Mouse (Mus musculus) CH12.LX (cell line): ENCODE measurements around the gene Ush2a. TPM values are rescaled to one million over a fixed set of nuclear protein-coding genes. Genes with fewer than 3 reads are reported as not detected.

Source experiments
- DNase-seq: peaks from one replicate; pipeline ENCODE4 v3.0.0-alpha.2; 2013; ENCODE audit errors: extremely low read depth
- H3K27ac ChIP-seq: 2 replicates; pipeline ENCODE4 v1.5.1; 2012; ENCODE audit warnings: low read depth, mild to moderate bottlenecking, control low read depth, moderate library complexity; ENCODE audit not compliant: insufficient read depth
- H3K27me3 ChIP-seq: replicated peaks from 2 replicates; pipeline ENCODE3; 2012; ENCODE audit warnings: inconsistent platforms
- H3K36me3 ChIP-seq, 2 experiments: replicated peaks in 1 of 2; 2 replicates each; pipeline versions ENCODE3 to v1.6.1; 2012; ENCODE audit warnings: inconsistent platforms in 1 of 2, low read length in 1 of 2, mild to moderate bottlenecking in 1 of 2, mixed read lengths in 1 of 2, moderate library complexity in 1 of 2; ENCODE audit not compliant: control insufficient read depth in 1 of 2, insufficient read depth in 1 of 2
- H3K4me1 ChIP-seq, 2 experiments: 2 replicates each; pipeline ENCODE4 v1.6.1; 2012; ENCODE audit warnings: inconsistent platforms in 1 of 2, moderate library complexity in 1 of 2; ENCODE audit not compliant: insufficient read depth in 2 of 2, control insufficient read depth in 1 of 2
- H3K4me2 ChIP-seq: 2 replicates; pipeline ENCODE4 v1.6.1; 2012; ENCODE audit warnings: low read depth, mild to moderate bottlenecking, control low read depth; ENCODE audit not compliant: poor library complexity, insufficient read depth, severe bottlenecking
- H3K4me3 ChIP-seq, 3 experiments: fragments of 150-350 bp in 1 of 3; sonication (generic) in 1 of 3; replicated peaks in 1 of 3; 2 replicates each; pipeline versions ENCODE3 to v1.5.1; 2011 to 2012; ENCODE audit warnings: low read depth in 2 of 3, low read length in 2 of 3, mild to moderate bottlenecking in 2 of 3, moderate library complexity in 2 of 3, control low read depth in 1 of 3, improper control_type of control experiment in 1 of 3, inconsistent platforms in 1 of 3, mixed read lengths in 1 of 3; ENCODE audit not compliant: poor library complexity in 1 of 3
- H3K79me2 ChIP-seq: replicated peaks from 2 replicates; pipeline ENCODE4 v1.6.1; 2012; ENCODE audit warnings: mild to moderate bottlenecking, moderate library complexity; ENCODE audit not compliant: control insufficient read depth, poor library complexity, insufficient read depth, severe bottlenecking; ENCODE audit errors: extremely low read depth
- H3K9ac ChIP-seq: 2 replicates; pipeline ENCODE4 v1.6.1; 2012; ENCODE audit warnings: low read depth, mild to moderate bottlenecking, control low read depth, moderate library complexity; ENCODE audit not compliant: insufficient read depth
- H3K9me3 ChIP-seq: replicated peaks from 2 replicates; pipeline ENCODE3; 2012; ENCODE audit warnings: low read length, inconsistent platforms, mixed read lengths
- BHLHE40 ChIP-seq: IDR thresholded peaks from 2 replicates; pipeline ENCODE4 v1.6.1; 2011; ENCODE audit warnings: mild to moderate bottlenecking, low read depth, low read length, improper control_type of control experiment
- CHD1 ChIP-seq: IDR thresholded peaks from 2 replicates; pipeline ENCODE4 v1.6.1; 2012; ENCODE audit warnings: low read depth, low read length, improper control_type of control experiment, inconsistent platforms
- ELF1 ChIP-seq: IDR thresholded peaks from 2 replicates; pipeline ENCODE4 v1.6.1; 2014; ENCODE audit warnings: low read depth, mild to moderate bottlenecking, inconsistent platforms, low read length, improper control_type of control experiment
- EP300 ChIP-seq: IDR thresholded peaks from 2 replicates; pipeline ENCODE4 v1.6.1; 2011; ENCODE audit warnings: low read length, improper control_type of control experiment
- GABPA ChIP-seq: IDR thresholded peaks from 2 replicates; pipeline ENCODE4 v1.6.1; 2012; ENCODE audit warnings: low read depth, low read length, improper control_type of control experiment, inconsistent platforms; ENCODE audit not compliant: insufficient replicate concordance
- HCFC1 ChIP-seq: IDR thresholded peaks from 2 replicates; pipeline ENCODE4 v1.6.1; 2012; ENCODE audit warnings: low read depth, mild to moderate bottlenecking, inconsistent platforms, low read length, improper control_type of control experiment
- JUND ChIP-seq: conservative IDR thresholded peaks from 2 replicates; pipeline ENCODE4 v1.6.1; 2011; ENCODE audit warnings: low read depth, low read length, improper control_type of control experiment
- MAFK ChIP-seq: IDR thresholded peaks from 2 replicates; pipeline ENCODE4 v1.6.1; 2011; ENCODE audit warnings: low read length, improper control_type of control experiment; ENCODE audit not compliant: insufficient replicate concordance
- MAX ChIP-seq: IDR thresholded peaks from 2 replicates; pipeline ENCODE4 v1.6.1; 2011; ENCODE audit warnings: low read length, improper control_type of control experiment
- MEF2A ChIP-seq: IDR thresholded peaks from 2 replicates; pipeline ENCODE4 v1.6.1; 2014; ENCODE audit warnings: low read depth, mild to moderate bottlenecking, inconsistent platforms, low read length, improper control_type of control experiment, borderline replicate concordance
- NELFE ChIP-seq: IDR thresholded peaks from 2 replicates; pipeline ENCODE4 v1.6.1; 2011; ENCODE audit warnings: low read depth, low read length, improper control_type of control experiment
- NRF1 ChIP-seq: IDR thresholded peaks from 2 replicates; pipeline ENCODE4 v1.6.1; 2014; ENCODE audit warnings: low read depth, mild to moderate bottlenecking, inconsistent platforms, low read length, improper control_type of control experiment, moderate library complexity
- PAX5 ChIP-seq: IDR thresholded peaks from 2 replicates; pipeline ENCODE4 v1.6.1; 2012; ENCODE audit warnings: low read length, inconsistent platforms, mixed read lengths
- POLR2A ChIP-seq: IDR thresholded peaks from 2 replicates; pipeline ENCODE4 v1.6.1; 2011; ENCODE audit warnings: low read depth, mild to moderate bottlenecking, improper control_type of control experiment, low read length
- POLR2AphosphoS2 ChIP-seq: IDR thresholded peaks from 2 replicates; pipeline ENCODE4 v1.6.1; 2011; ENCODE audit warnings: low read depth, low read length, improper control_type of control experiment
- RCOR1 ChIP-seq: conservative IDR thresholded peaks from 2 replicates; pipeline ENCODE4 v1.6.1; 2012; ENCODE audit warnings: low read depth, mild to moderate bottlenecking, inconsistent platforms, low read length, improper control_type of control experiment
- SMC3 ChIP-seq: IDR thresholded peaks from 2 replicates; pipeline ENCODE4 v1.6.1; 2011; ENCODE audit warnings: low read depth, low read length, improper control_type of control experiment
- TBP ChIP-seq: conservative IDR thresholded peaks from 2 replicates; pipeline ENCODE4 v1.6.1; 2011; ENCODE audit warnings: low read depth, low read length, improper control_type of control experiment
- UBTF ChIP-seq: IDR thresholded peaks from 2 replicates; pipeline ENCODE4 v1.6.1; 2012; ENCODE audit warnings: low read depth, mild to moderate bottlenecking, inconsistent platforms, low read length, improper control_type of control experiment, moderate library complexity
- USF1 ChIP-seq: IDR thresholded peaks from 2 replicates; pipeline ENCODE4 v1.6.1; 2014; ENCODE audit warnings: low read depth, mild to moderate bottlenecking, inconsistent platforms, low read length, improper control_type of control experiment
- ZMIZ1 ChIP-seq: IDR thresholded peaks from 2 replicates; pipeline ENCODE4 v1.6.1; 2012; ENCODE audit warnings: low read depth, mild to moderate bottlenecking, inconsistent platforms, low read length, improper control_type of control experiment
- dilution Hi-C: fragments of 300-500 bp; cut with MboI; formaldehyde crosslinking; loops from 2 replicates; pipeline ENCODE4 v1.14.3; 2020; ENCODE audit warnings: low sequenced_read_pairs; ENCODE audit not compliant: extremely low pct_unique_long_range_greater_than_20kb, extremely low pct_ligation_motif_present
- in situ Hi-C: fragments of 300-500 bp; cut with MboI; formaldehyde crosslinking; loops from 3 replicates; pipeline ENCODE4 v1.14.3; 2019; ENCODE audit warnings: low sequenced_read_pairs, low pct_ligation_motif_present, low pct_unique_long_range_greater_than_20kb, mixed read lengths
- polyA plus RNA-seq: library from polyadenylated mRNA; unstranded; fragments of >175 nt; gene quantifications from 2 replicates; pipeline ENCODE4 v1.2.1, GENCODE M21; 2012; ENCODE audit warnings: low read depth; ENCODE audit not compliant: insufficient read length
- total RNA-seq, 2 experiments: library from RNA; depleted of rRNA; stranded (reverse); fragments of 300-350 nt in 1 of 2; fragments of >200 nt in 1 of 2; gene quantifications; 2 replicates each; pipeline ENCODE4 v1.2.3; 2012 to 2014

The Ush2a gene
- total and polyA plus RNA-seq, 3 experiments = not detected

DNA sequence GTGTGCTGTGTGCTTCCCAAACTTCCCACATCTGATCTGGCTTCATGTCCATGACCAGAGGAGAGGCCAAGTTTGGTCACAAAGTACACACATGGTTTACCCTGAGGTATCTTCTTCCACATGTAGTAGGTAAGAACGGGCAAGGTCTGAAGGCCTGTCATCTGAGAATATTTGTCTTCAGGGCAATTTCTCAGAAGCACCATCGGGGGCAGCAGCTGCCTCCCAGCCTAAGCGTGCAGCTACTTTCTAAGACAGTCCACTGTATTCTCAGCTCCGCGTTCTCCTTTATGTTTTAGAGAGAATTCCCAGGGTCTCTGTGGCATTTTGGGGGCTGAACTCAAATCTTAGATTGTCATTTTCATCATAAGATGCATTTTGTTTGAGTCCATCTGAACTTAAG, 186.1 kb downstream of the Ush2a start:
- TF ChIP-seq CHD1 (no peak), MAX (no peak), ZMIZ1 (no peak), POLR2A (no peak), PAX5 (no peak), NRF1 (no peak), SMC3 (no peak), ELF1 (no peak), USF1 (no peak), UBTF (no peak), GABPA (no peak)
- Histone ChIP-seq H3K9me3 (peaks cover 58% of the 10 kb centered on the region), H3K4me2 (no peak overlapping the region), H3K4me3 (no peak overlapping the region), H3K36me3 (no peaks in the 10 kb centered on the region), H3K79me2 (no peaks in the 10 kb centered on the region), H3K27me3 (no peaks in the 10 kb centered on the region), H3K9ac (no peak overlapping the region), H3K27ac (no peak overlapping the region), H3K4me1 (no peaks in the 10 kb centered on the region)
- dilution Hi-C loops = no loop called here
- DNase-seq = no peak
- in situ Hi-C loops = no loop called here

- H3K4me2 ChIP-seq = no peak overlapping the region
- in situ Hi-C loops = no loop called here
- H3K4me1 ChIP-seq = no peaks in the 10 kb centered on the region
- no peak overlapping the region for H3K9ac ChIP-seq
- H3K4me3 ChIP-seq = no peak overlapping the region
- DNase-seq = no peak
- no peak overlapping the region for H3K27ac ChIP-seq
- H3K27me3 ChIP-seq = no peaks in the 10 kb centered on the region
- TF ChIP-seq POLR2A = no peak
- no peak for TF ChIP-seq UBTF
- TF ChIP-seq EP300 = no peak
- TF ChIP-seq NELFE = no peak
- TF ChIP-seq NRF1 = no peak
- no peak for TF ChIP-seq CHD1
- no peak for TF ChIP-seq JUND
- no peak for TF ChIP-seq POLR2AphosphoS2
- TF ChIP-seq MAFK = no peak
- no peak for TF ChIP-seq PAX5
- TF ChIP-seq MAX = no peak
- no peak for TF ChIP-seq USF1
- no peak for TF ChIP-seq HCFC1
- no peak for TF ChIP-seq BHLHE40
- TF ChIP-seq MEF2A = no peak
- no peak for TF ChIP-seq TBP
- no peak for TF ChIP-seq ZMIZ1
- no peak for TF ChIP-seq RCOR1
- no peak for TF ChIP-seq GABPA
- TF ChIP-seq ELF1 = no peak
- TF ChIP-seq, all 38 proteins: peak for 0
- Histone ChIP-seq H3K36me3 (no peaks in the 10 kb centered on the region), H3K9me3 (peaks cover 59% of the 10 kb centered on the region), H3K79me2 (no peaks in the 10 kb centered on the region)
- dilution Hi-C loops = no loop called here
These were observed 194.8 kb downstream of the Ush2a start for GRCm38 (mm10) chr1:188456466-188457175.
